Mouse (Mus musculus): ENCODE results near the gene Txn1. TPM values are rescaled to one million over a fixed set of nuclear protein-coding genes. Genes with fewer than 3 reads are reported as not detected.
A peak's percentile ranks its signal among the peaks of the same experiment; 100 is the strongest.

Txn1 gene
- total and polyA plus RNA-seq, 2 experiments from 2014 or later, result 92.1 to 340 TPM

GRCm38 (mm10) chr4:57915216-57915965 lies 40.8 kb downstream of the Txn1 start:
- 39% methylated on average over 17 of the region's 17 CpGs for WGBS
- TF ChIP-seq CTCF (IDR thresholded peaks at IDR 0.05; ENCODE audit: low read depth), result no peak
- H3K4me1 ChIP-seq (ENCODE audit: insufficient read depth), result no peaks in the 10 kb centered on the region
- no peak overlapping the region for H3K4me2 ChIP-seq (ENCODE audit: low read depth)
- H3K36me3 ChIP-seq (ENCODE audit: insufficient read depth), result no peaks in the 10 kb centered on the region
- no peak overlapping the region for H3K9ac ChIP-seq
- no peak overlapping the region for H3K4me3 ChIP-seq (ENCODE audit: low read depth, low read length)
- no peaks in the 10 kb centered on the region for H3K27me3 ChIP-seq (ENCODE audit: insufficient read depth, low read length)
- no peak overlapping the region for H3K27ac ChIP-seq (ENCODE audit: low read depth, low read length)
- peak; percentile 48 for ATAC-seq
- H3K9me3 ChIP-seq (ENCODE audit: low read length), result no peaks in the 10 kb centered on the region
- peak; percentile 20 for DNase-seq

GRCm38 (mm10) chr4:57914193-57915190 lies 41.7 kb downstream of the Txn1 start:
- DNase-seq, result no peak
- no peak overlapping the region for H3K4me3 ChIP-seq (ENCODE audit: low read depth, low read length)
- no peak for TF ChIP-seq CTCF (IDR thresholded peaks at IDR 0.05; ENCODE audit: low read depth)
- H3K9ac ChIP-seq, result no peak overlapping the region
- H3K4me1 ChIP-seq (ENCODE audit: insufficient read depth), result no peaks in the 10 kb centered on the region
- no peaks in the 10 kb centered on the region for H3K36me3 ChIP-seq (ENCODE audit: insufficient read depth)
- no peak for ATAC-seq
- H3K27ac ChIP-seq (ENCODE audit: low read depth, low read length), result no peak overlapping the region
- no peaks in the 10 kb centered on the region for H3K9me3 ChIP-seq (ENCODE audit: low read length)
- WGBS, result 69% methylated on average over 10 of the region's 10 CpGs
- H3K4me2 ChIP-seq (ENCODE audit: low read depth), result no peak overlapping the region
- no peaks in the 10 kb centered on the region for H3K27me3 ChIP-seq (ENCODE audit: insufficient read depth, low read length)

GRCm38 (mm10) chr4:57913021-57913420 lies 43.2 kb downstream of the Txn1 start:
- no peaks in the 10 kb centered on the region for H3K4me1 ChIP-seq (ENCODE audit: insufficient read depth)
- H3K27ac ChIP-seq (ENCODE audit: low read depth, low read length), result no peak overlapping the region
- H3K9me3 ChIP-seq (ENCODE audit: low read length), result no peaks in the 10 kb centered on the region
- H3K9ac ChIP-seq, result no peak overlapping the region
- no peaks in the 10 kb centered on the region for H3K36me3 ChIP-seq (ENCODE audit: insufficient read depth)
- no peak for TF ChIP-seq CTCF (IDR thresholded peaks at IDR 0.05; ENCODE audit: low read depth)
- no peaks in the 10 kb centered on the region for H3K27me3 ChIP-seq (ENCODE audit: insufficient read depth, low read length)
- DNase-seq, result no peak
- H3K4me2 ChIP-seq (ENCODE audit: low read depth), result no peak overlapping the region
- ATAC-seq, result no peak
- no peak overlapping the region for H3K4me3 ChIP-seq (ENCODE audit: low read depth, low read length)

GRCm38 (mm10) chr4:57908860-57909259 lies 47.4 kb downstream of the Txn1 start:
- Histone ChIP-seq H3K9me3 (ENCODE audit: low read length) (no peaks in the 10 kb centered on the region), H3K27ac (ENCODE audit: low read depth, low read length) (no peak overlapping the region), H3K36me3 (ENCODE audit: insufficient read depth) (no peaks in the 10 kb centered on the region), H3K4me3 (ENCODE audit: low read depth, low read length) (no peak overlapping the region), H3K4me2 (ENCODE audit: low read depth) (no peak overlapping the region), H3K27me3 (ENCODE audit: insufficient read depth, low read length) (no peaks in the 10 kb centered on the region; the same call in 1 of the 2 replicates), H3K9ac (no peak overlapping the region), H3K4me1 (ENCODE audit: insufficient read depth) (no peaks in the 10 kb centered on the region)
- DNase-seq (no peak), ATAC-seq (no peak)
- WGBS, result 91% methylated on average over 6 of the region's 6 CpGs
- no peak for TF ChIP-seq CTCF (IDR thresholded peaks at IDR 0.05; ENCODE audit: low read depth)

- H3K4me3 ChIP-seq (ENCODE audit: low read depth, low read length), result no peak overlapping the region
- no peak overlapping the region for H3K27ac ChIP-seq (ENCODE audit: low read depth, low read length)
- no peaks in the 10 kb centered on the region; the same call in 1 of the 2 replicates for H3K27me3 ChIP-seq (ENCODE audit: insufficient read depth, low read length)
- no peak overlapping the region for H3K9ac ChIP-seq
- DNase-seq, result no peak
- no peaks in the 10 kb centered on the region for H3K4me1 ChIP-seq (ENCODE audit: insufficient read depth)
- no peaks in the 10 kb centered on the region for H3K9me3 ChIP-seq (ENCODE audit: low read length)
- no peak for ATAC-seq
- no peaks in the 10 kb centered on the region for H3K36me3 ChIP-seq (ENCODE audit: insufficient read depth)
- TF ChIP-seq CTCF (IDR thresholded peaks at IDR 0.05; ENCODE audit: low read depth), result no peak
- WGBS, result 21% methylated on average over 2 of the region's 2 CpGs
- H3K4me2 ChIP-seq (ENCODE audit: low read depth), result no peak overlapping the region
These were observed 49.5 kb downstream of the Txn1 start for GRCm38 (mm10) chr4:57906708-57907107.

- Histone ChIP-seq H3K4me1 (ENCODE audit: insufficient read depth) (no peaks in the 10 kb centered on the region), H3K36me3 (ENCODE audit: insufficient read depth) (no peaks in the 10 kb centered on the region), H3K27me3 (ENCODE audit: insufficient read depth, low read length) (no peaks in the 10 kb centered on the region; the same call in 1 of the 2 replicates), H3K9me3 (ENCODE audit: low read length) (no peaks in the 10 kb centered on the region), H3K4me2 (ENCODE audit: low read depth) (no peak overlapping the region), H3K9ac (no peak overlapping the region), H3K4me3 (ENCODE audit: low read depth, low read length) (no peak overlapping the region), H3K27ac (ENCODE audit: low read depth, low read length) (no peak overlapping the region)
- peak; percentile 13; the same call in 1 of the 2 replicates for ATAC-seq
- WGBS, result 24% methylated on average over 9 of the region's 9 CpGs
- TF ChIP-seq CTCF (IDR thresholded peaks at IDR 0.05; ENCODE audit: low read depth), result no peak
- DNase-seq, result no peak
These were observed 51.6 kb downstream of the Txn1 start for GRCm38 (mm10) chr4:57904638-57905037.
